Mouse (Mus musculus) cortical plate, adult 2 months (tissue): Measurements from ENCODE around the gene Zfp239. TPM values are rescaled to one million over a fixed set of nuclear protein-coding genes. Genes with fewer than 3 reads are reported as not detected.

Experiments used
- H3K27ac ChIP-seq: fragments of 200-500 bp; 2 replicates; pipeline ENCODE4 v1.5.1; 2012; ENCODE audit warnings: low read length, control low read depth, inconsistent platforms; ENCODE audit not compliant: insufficient read depth
- H3K4me1 ChIP-seq: fragments of 200-500 bp; 2 replicates; pipeline ENCODE4 v1.6.1; 2011; ENCODE audit warnings: low read length; ENCODE audit not compliant: control insufficient read depth, insufficient read depth
- H3K4me3 ChIP-seq: fragments of 200-500 bp; 2 replicates; pipeline ENCODE4 v1.5.1; 2011; ENCODE audit warnings: mild to moderate bottlenecking, low read length, control low read depth; ENCODE audit not compliant: insufficient read depth
- CTCF ChIP-seq: fragments of 200-500 bp; IDR thresholded peaks from 2 replicates; pipeline ENCODE4 v1.5.1; 2011; ENCODE audit warnings: mild to moderate bottlenecking, control low read depth, low read length; ENCODE audit not compliant: insufficient read depth; ENCODE audit errors: extremely low read depth
- POLR2A ChIP-seq: fragments of 200-500 bp; IDR thresholded peaks from 2 replicates; pipeline ENCODE4 v1.6.1; 2011; ENCODE audit warnings: mild to moderate bottlenecking, low read length, control low read depth; ENCODE audit not compliant: insufficient read depth; ENCODE audit errors: extremely low read depth
- polyA plus RNA-seq: library from polyadenylated mRNA; depleted of rRNA; stranded (reverse); fragments of >200 nt; gene quantifications from 2 replicates; pipeline ENCODE4 v1.2.3, GENCODE M21; 2012

Zfp239 gene
- polyA plus RNA-seq, 1 experiment = 34.5 TPM

- H3K27ac ChIP-seq = no peak overlapping the region
- H3K4me3 ChIP-seq = no peak overlapping the region
- no peak for TF ChIP-seq CTCF
- no peak for TF ChIP-seq POLR2A
- H3K4me1 ChIP-seq = no peaks in the 10 kb centered on the region
These were observed 28.4 kb downstream of the Zfp239 start for GRCm38 (mm10) chr6:117890257-117890656.

GRCm38 (mm10) chr6:117891369-117892160 lies 29.7 kb downstream of the Zfp239 start:
- TF ChIP-seq CTCF (no peak), POLR2A (no peak)
- H3K27ac ChIP-seq = no peak overlapping the region
- no peaks in the 10 kb centered on the region for H3K4me1 ChIP-seq
- H3K4me3 ChIP-seq = no peak overlapping the region

GRCm38 (mm10) chr6:117892386-117892785 lies 30.5 kb downstream of the Zfp239 start:
- Histone ChIP-seq H3K27ac (no peak overlapping the region), H3K4me3 (no peak overlapping the region)
- TF ChIP-seq POLR2A = no peak
- TF ChIP-seq CTCF = no peak

GRCm38 (mm10) chr6:117893435-117893834 lies 31.5 kb downstream of the Zfp239 start:
- Histone ChIP-seq H3K4me1 (no peaks in the 10 kb centered on the region), H3K4me3 (no peak overlapping the region), H3K27ac (no peak overlapping the region)
- TF ChIP-seq POLR2A (no peak), CTCF (no peak)

More at GRCm38 (mm10) chr6:117892386-117892785, 30.5 kb downstream of the Zfp239 start:
- no peaks in the 10 kb centered on the region for H3K4me1 ChIP-seq

- no peaks in the 10 kb centered on the region for H3K4me1 ChIP-seq
- TF ChIP-seq CTCF = no peak
- no peak for TF ChIP-seq POLR2A
These were observed 35.9 kb downstream of the Zfp239 start for GRCm38 (mm10) chr6:117897800-117898199.

GRCm38 (mm10) chr6:117900126-117901080 lies 38.5 kb downstream of the Zfp239 start, which contains the start of gene Hnrnpf:
TSS of gene Hnrnpf (plus strand) at chr6:117900324.
- Histone ChIP-seq H3K4me1 (no peaks in the 10 kb centered on the region), H3K4me3 (no peak within 1 kb of the TSS), H3K27ac (no peak within 1 kb of the TSS)
- TF ChIP-seq CTCF (no peak), POLR2A (no peak)

More at GRCm38 (mm10) chr6:117897800-117898199, 35.9 kb downstream of the Zfp239 start:
- H3K4me3 ChIP-seq = no peak overlapping the region
- no peak overlapping the region for H3K27ac ChIP-seq

GRCm38 (mm10) chr6:117901510-117902402 lies 39.9 kb downstream of the Zfp239 start:
- Histone ChIP-seq H3K4me3 (no peak overlapping the region), H3K27ac (no peak overlapping the region), H3K4me1 (no peaks in the 10 kb centered on the region)
- TF ChIP-seq CTCF = no peak
- TF ChIP-seq POLR2A = no peak

GRCm38 (mm10) chr6:117902556-117902955 lies 40.7 kb downstream of the Zfp239 start:
- H3K27ac ChIP-seq = no peak overlapping the region
- H3K4me3 ChIP-seq = no peak overlapping the region
- TF ChIP-seq POLR2A (no peak), CTCF (no peak)
- H3K4me1 ChIP-seq = no peaks in the 10 kb centered on the region

- TF ChIP-seq CTCF = no peak
- no peak for TF ChIP-seq POLR2A
- Histone ChIP-seq H3K4me1 (peaks cover 2% of the 10 kb centered on the region; the same call in 1 of the 2 replicates), H3K4me3 (no peak overlapping the region)
These were observed 41.9 kb downstream of the Zfp239 start for GRCm38 (mm10) chr6:117903836-117904235.

More at GRCm38 (mm10) chr6:117903836-117904235, 41.9 kb downstream of the Zfp239 start:
- no peak overlapping the region for H3K27ac ChIP-seq
